Mouse (Mus musculus) cortical plate, adult 2 months (tissue): ENCODE data around the gene Aicda.

ENCODE experiments used
- CTCF ChIP-seq: fragments of 200-500 bp; IDR thresholded peaks from 2 replicates; pipeline ENCODE4 v1.5.1; 2011; ENCODE audit warnings: mild to moderate bottlenecking, control low read depth, low read length; ENCODE audit not compliant: insufficient read depth; ENCODE audit errors: extremely low read depth
- POLR2A ChIP-seq: fragments of 200-500 bp; IDR thresholded peaks from 2 replicates; pipeline ENCODE4 v1.6.1; 2011; ENCODE audit warnings: mild to moderate bottlenecking, low read length, control low read depth; ENCODE audit not compliant: insufficient read depth; ENCODE audit errors: extremely low read depth

DNA sequence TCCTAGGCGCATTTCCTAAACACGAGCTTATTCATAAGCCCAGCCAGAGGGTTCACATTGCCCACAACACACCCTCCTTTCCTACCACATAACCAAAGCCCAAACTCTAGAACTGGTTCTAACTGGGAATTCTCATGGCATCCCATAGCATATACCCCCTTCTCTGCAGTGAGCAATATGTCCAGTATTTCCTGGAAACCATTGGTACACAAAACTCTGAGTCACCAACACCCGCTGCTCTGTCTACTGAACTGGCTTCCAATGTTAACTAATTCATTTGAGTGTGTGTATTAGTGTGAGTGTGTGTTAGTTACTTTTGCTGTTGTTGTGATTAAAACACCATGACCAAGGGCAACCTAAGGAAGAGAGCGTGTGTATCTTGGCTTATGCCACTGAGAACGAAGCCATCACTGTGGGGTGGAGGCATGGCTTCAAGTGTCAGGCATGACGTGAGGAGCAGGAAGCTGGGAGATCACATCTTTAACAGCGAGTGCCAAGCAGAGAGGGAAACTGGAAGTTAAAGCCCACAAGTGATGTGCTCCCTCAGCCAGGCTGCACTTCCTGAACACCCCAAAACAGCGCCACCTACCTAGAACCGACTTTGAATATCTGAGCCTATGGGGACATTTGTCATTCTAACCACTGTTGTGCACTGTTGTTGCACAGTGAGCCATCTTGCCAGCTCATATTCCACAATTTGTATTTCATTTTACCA, 11.6 kb downstream of the Aicda start:
- no peak for TF ChIP-seq CTCF
- TF ChIP-seq POLR2A, result no peak
